Mouse (Mus musculus) stomach, embryonic 14.5 days (tissue): ENCODE measurements around the gene Syt1. TPM values are rescaled to one million over a fixed set of nuclear protein-coding genes. Genes with fewer than 3 reads are reported as not detected.

Source experiments
- ATAC-seq: fragments of 200-750 bp; cut with Nextera tagmentation; 2 replicates; pipeline ENCODE4 v1.8.0; 2017; ENCODE audit warnings: low read depth, moderate TSS enrichment; ENCODE audit not compliant: insufficient number of reproducible peaks, insufficient read depth, low FRiP score
- H3K27ac ChIP-seq: fragments of 300-500 bp; sonication (generic); 2 replicates; pipeline ENCODE4 v1.5.1; 2014; ENCODE audit warnings: mild to moderate bottlenecking, low read length, moderate library complexity, mixed read lengths
- H3K27me3 ChIP-seq: fragments of 300-500 bp; sonication (generic); 2 replicates; pipeline ENCODE4 v1.6.1; 2014; ENCODE audit warnings: low read length, control low read depth, mixed read lengths; ENCODE audit not compliant: control insufficient read depth, insufficient read depth
- H3K36me3 ChIP-seq: fragments of 300-500 bp; sonication (generic); 2 replicates; pipeline ENCODE4 v1.6.1; 2014; ENCODE audit warnings: mild to moderate bottlenecking, control low read depth, low read length, moderate library complexity, mixed read lengths; ENCODE audit not compliant: control insufficient read depth, insufficient read depth
- H3K4me1 ChIP-seq: fragments of 300-500 bp; sonication (generic); 2 replicates; pipeline ENCODE4 v1.6.1; 2014; ENCODE audit warnings: low read length, control low read depth, mixed read lengths; ENCODE audit not compliant: control insufficient read depth, insufficient read depth
- H3K4me2 ChIP-seq: fragments of 300-500 bp; sonication (generic); replicated peaks from 2 replicates; pipeline ENCODE4 v1.6.1; 2014; ENCODE audit warnings: low read depth, low read length, control low read depth
- H3K4me3 ChIP-seq: fragments of 300-500 bp; sonication (generic); 2 replicates; pipeline ENCODE4 v1.5.1; 2014; ENCODE audit warnings: low read depth, low read length, control low read depth
- H3K9ac ChIP-seq: fragments of 300-500 bp; sonication (generic); replicated peaks from 2 replicates; pipeline ENCODE4 v1.6.1; 2014; ENCODE audit warnings: low read depth, mild to moderate bottlenecking, control low read depth, low read length, moderate library complexity, mixed read lengths
- H3K9me3 ChIP-seq: fragments of 300-500 bp; sonication (generic); 2 replicates; pipeline ENCODE4 v1.6.1; 2016; ENCODE audit warnings: low read depth, low read length, control low read depth; ENCODE audit not compliant: control insufficient read depth
- WGBS: fragments of 180-500 bp; shearing (Covaris S2); extraction: QIAGEN DNeasy Blood & Tissue Kit; methylation state at CpG from one replicate; pipeline ENCODE4 v1.1.7; 2014; 5-methylcytosine and 5-hydroxymethylcytosine counted together
- polyA plus RNA-seq: library from polyadenylated mRNA; unstranded; fragments of >200 nt; fragmentation: Nextera tagmentation; extraction: Ambion mirVana; gene quantifications from 2 replicates; pipeline ENCODE4 v1.2.1, GENCODE M21; 2014

Gene Syt1
- polyA plus RNA-seq, 1 experiment from 2014 or later = 12.7 TPM

DNA sequence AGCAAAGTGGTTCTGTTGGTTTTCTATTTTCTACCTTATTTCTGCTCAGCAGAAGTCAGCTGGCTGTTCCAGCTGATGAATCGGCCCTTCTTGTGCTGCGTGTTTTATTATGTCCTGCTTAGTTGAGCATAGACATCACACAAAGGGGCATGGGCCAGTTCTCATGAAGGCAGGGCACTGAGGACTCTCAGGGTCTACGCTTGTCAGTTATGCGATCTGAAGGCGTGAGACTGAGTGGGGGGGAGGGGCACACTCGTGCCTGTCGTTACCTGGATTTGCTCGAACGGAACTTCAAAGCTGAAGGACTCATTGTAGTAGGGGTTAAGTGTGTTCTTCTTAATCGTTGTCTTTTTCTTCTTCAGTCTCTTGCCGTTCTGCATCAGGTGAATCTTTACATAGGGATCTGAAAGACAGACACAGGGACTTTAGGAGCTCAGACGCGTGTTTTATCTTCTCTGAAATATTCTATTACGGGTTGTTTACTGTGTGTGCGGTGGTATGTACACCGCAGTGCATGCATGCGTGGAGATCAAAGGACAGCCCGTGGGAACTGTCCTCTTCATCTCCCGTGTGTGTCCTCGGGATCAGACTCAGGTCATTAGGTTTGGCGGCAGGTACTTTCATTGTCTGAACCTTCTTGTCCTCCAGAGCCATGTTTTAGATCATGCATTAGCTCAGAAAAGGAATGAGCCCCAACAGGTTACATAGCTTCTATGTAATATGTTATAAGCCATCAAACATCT lies 506.5 kb downstream of the Syt1 start:
- no peaks in the 10 kb centered on the region for H3K27me3 ChIP-seq
- no peak; the same call in 1 of the 2 replicates for ATAC-seq
- H3K4me2 ChIP-seq = peak overlapping the region; percentile 29; the same call in 1 of the 2 replicates
- no peak overlapping the region for H3K27ac ChIP-seq
- no peaks in the 10 kb centered on the region for H3K4me1 ChIP-seq
- no peak overlapping the region for H3K4me3 ChIP-seq
- H3K9me3 ChIP-seq = no peaks in the 10 kb centered on the region
- 55% methylated on average over 21 of the region's 21 CpGs for WGBS
- H3K36me3 ChIP-seq = no peaks in the 10 kb centered on the region
- H3K9ac ChIP-seq = no peak overlapping the region

- 15% methylated on average over 7 of the region's 7 CpGs for WGBS
- Histone ChIP-seq H3K4me2 (no peak overlapping the region), H3K27ac (no peak overlapping the region), H3K4me3 (no peak overlapping the region), H3K4me1 (no peaks in the 10 kb centered on the region), H3K27me3 (no peaks in the 10 kb centered on the region), H3K9ac (no peak overlapping the region), H3K9me3 (0 out of 2 replicates have a peak, but pooled peaks cover 3% of the 10 kb centered on the region), H3K36me3 (no peaks in the 10 kb centered on the region)
- ATAC-seq = no peak
Measured at GRCm38 (mm10) chr10:108490231-108490630, 520.6 kb downstream of the Syt1 start.

DNA sequence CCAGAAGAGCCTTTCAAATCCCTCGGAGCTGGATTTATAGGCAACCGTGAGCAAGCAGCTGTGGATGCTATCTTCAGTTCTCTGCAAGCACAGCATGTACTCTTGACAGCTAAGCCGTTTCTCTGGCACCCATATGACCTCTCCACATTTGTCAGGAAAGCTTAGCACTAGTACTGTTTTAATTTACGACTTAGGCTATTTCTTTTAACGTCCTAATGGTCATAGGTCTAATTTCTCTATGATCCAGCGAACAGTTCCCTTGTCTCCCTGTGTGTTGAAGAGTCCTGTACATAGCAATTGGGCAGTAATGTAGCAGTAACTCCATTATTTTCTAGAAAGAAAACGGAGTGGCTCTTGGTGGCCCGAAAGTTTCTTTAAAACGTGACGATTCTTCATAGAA lies 526.8 kb downstream of the Syt1 start:
- Histone ChIP-seq H3K36me3 (no peaks in the 10 kb centered on the region), H3K27me3 (no peaks in the 10 kb centered on the region), H3K27ac (no peak overlapping the region), H3K9ac (no peak overlapping the region), H3K4me2 (no peak overlapping the region), H3K4me1 (no peaks in the 10 kb centered on the region), H3K9me3 (no peaks in the 10 kb centered on the region), H3K4me3 (no peak overlapping the region)
- no peak for ATAC-seq
- 68% methylated on average over 10 of the region's 10 CpGs for WGBS

DNA sequence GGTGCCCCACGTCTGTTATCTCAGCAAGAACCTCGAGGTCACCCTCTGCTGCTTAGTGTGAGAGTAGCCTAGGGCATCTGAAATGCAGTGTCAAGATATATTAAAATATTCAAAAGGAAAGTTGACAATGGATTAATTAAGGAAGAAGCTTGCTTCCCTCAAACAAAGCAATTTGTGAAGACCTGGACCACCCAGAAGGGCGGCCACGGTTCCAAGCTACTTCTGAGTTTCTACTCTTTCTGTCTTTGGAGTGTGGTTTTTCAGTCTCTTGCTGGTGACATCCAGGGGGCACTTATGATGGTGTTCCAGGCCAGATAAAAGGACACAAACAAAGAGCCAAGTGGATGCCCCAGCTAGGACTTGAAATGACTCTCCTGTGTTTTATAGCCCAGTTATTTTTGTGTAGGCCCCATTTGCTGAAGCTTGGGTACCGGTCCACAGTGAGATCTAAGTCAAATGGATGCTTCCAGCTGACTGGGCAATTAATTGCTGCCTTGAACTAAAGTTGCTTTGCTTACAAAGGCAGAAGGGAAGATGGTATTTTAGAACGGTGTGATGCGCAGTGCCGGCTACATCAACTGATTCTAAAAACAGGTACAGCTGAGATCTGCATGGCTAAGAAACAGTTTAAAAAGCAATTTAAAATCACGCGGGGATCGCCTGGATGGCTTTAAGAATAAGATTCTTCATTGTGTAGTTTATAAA lies 530.5 kb downstream of the Syt1 start:
- Histone ChIP-seq H3K4me1 (no peaks in the 10 kb centered on the region), H3K36me3 (no peaks in the 10 kb centered on the region), H3K27me3 (no peaks in the 10 kb centered on the region), H3K4me2 (no peak overlapping the region), H3K9ac (no peak overlapping the region), H3K27ac (no peak overlapping the region), H3K9me3 (no peaks in the 10 kb centered on the region), H3K4me3 (no peak overlapping the region)
- WGBS = 72% methylated on average over 11 of the region's 11 CpGs
- ATAC-seq = no peak

- H3K9ac ChIP-seq = no peak overlapping the region
- H3K4me1 ChIP-seq = peaks cover 3% of the 10 kb centered on the region; the same call in 1 of the 2 replicates
- no peak overlapping the region for H3K4me2 ChIP-seq
- no peaks in the 10 kb centered on the region for H3K27me3 ChIP-seq
- 27% methylated on average over 6 of the region's 6 CpGs for WGBS
- no peak for ATAC-seq
- H3K4me3 ChIP-seq = no peak overlapping the region
- H3K27ac ChIP-seq = no peak overlapping the region
- H3K9me3 ChIP-seq = no peaks in the 10 kb centered on the region
- H3K36me3 ChIP-seq = no peaks in the 10 kb centered on the region
Measured at GRCm38 (mm10) chr10:108470319-108470955, 540.3 kb downstream of the Syt1 start.

DNA sequence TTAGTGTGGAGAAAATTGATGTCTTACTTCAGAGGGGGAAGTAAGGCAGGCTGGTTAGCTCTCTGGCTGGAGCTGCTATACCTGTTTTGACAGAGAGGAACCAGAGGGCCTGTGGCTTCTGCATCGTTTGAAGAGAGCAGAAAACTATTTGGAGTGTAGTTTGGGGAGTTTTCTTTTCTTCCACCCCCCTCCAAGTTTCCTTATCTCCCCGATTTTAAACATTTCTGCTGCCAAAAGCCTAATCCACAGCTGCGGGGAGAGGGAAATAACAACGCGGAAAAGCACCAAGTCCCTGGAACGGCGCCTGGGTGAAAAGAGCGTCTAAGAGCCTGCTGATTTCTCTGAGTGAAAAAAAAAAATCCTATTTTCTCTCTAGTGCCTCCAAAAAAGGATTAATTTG lies 544.2 kb downstream of the Syt1 start:
- H3K4me3 ChIP-seq = no peak overlapping the region
- no peak for ATAC-seq
- WGBS = 19% methylated on average over 8 of the region's 8 CpGs
- peaks cover 3% of the 10 kb centered on the region; the same call in 1 of the 2 replicates for H3K4me1 ChIP-seq
- no peak overlapping the region for H3K4me2 ChIP-seq
- H3K27me3 ChIP-seq = no peaks in the 10 kb centered on the region
- no peaks in the 10 kb centered on the region for H3K9me3 ChIP-seq
- no peaks in the 10 kb centered on the region for H3K36me3 ChIP-seq
- H3K27ac ChIP-seq = 0 out of 2 replicates have a peak overlapping the region, but pooled peaks have one; percentile 33
- H3K9ac ChIP-seq = no peak overlapping the region

DNA sequence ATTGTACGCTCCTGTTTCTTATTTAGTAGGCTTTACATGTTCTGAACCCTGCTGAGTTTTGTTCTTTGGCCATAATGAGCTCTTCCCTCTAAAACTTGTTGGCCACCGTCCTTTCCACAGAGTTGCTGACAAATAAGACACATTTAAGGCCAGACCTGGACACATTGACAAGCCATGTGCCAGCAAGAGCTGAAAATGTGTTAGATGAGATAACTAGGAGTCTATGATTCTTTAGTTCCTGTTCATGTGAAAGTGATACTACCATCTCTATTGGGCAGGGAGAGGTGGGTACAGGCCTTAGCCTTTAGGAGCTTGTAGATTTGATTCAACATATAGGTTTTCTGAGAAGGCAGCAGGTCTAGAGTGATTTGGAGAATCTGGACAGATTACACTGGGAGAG lies 548.9 kb downstream of the Syt1 start:
- H3K36me3 ChIP-seq = no peaks in the 10 kb centered on the region
- no peak overlapping the region for H3K27ac ChIP-seq
- ATAC-seq = no peak
- no peaks in the 10 kb centered on the region for H3K27me3 ChIP-seq
- H3K9ac ChIP-seq = no peak overlapping the region
- peaks cover 3% of the 10 kb centered on the region; the same call in 1 of the 2 replicates for H3K4me1 ChIP-seq
- no peak overlapping the region for H3K4me3 ChIP-seq
- no peaks in the 10 kb centered on the region for H3K9me3 ChIP-seq
- 85% methylated on average over 2 of the region's 2 CpGs for WGBS
- no peak overlapping the region for H3K4me2 ChIP-seq

DNA sequence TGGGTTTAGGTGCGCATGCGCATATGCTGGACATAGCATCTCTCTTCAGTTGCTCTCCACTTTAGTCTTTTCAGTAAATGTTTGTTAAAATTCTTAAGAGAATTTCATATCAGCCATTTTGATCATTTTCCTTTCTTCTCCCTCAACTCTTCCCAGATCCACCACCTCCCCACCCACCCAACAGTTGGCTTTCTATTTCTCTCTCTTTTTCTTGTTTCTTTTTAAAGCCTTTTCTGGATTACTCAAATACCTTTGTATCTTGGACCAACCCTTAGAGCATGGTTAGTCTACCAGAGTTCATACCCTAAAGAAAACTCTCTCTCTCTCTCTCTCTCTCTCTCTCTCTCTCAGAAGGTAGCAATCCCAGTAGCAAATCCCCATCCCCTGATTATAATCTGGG lies 553.7 kb downstream of the Syt1 start:
- no peak overlapping the region for H3K4me3 ChIP-seq
- WGBS = 100% methylated on average over 2 of the region's 2 CpGs
- 0 out of 2 replicates have a peak, but pooled peaks cover 3% of the 10 kb centered on the region for H3K4me1 ChIP-seq
- H3K9me3 ChIP-seq = no peaks in the 10 kb centered on the region
- no peaks in the 10 kb centered on the region for H3K27me3 ChIP-seq
- no peak overlapping the region for H3K27ac ChIP-seq
- H3K4me2 ChIP-seq = no peak overlapping the region
- H3K9ac ChIP-seq = no peak overlapping the region
- no peaks in the 10 kb centered on the region for H3K36me3 ChIP-seq
- ATAC-seq = no peak
